Mouse (Mus musculus) E14TG2a.4 (cell line): Measurements from ENCODE around the gene Scgb3a1.

Experiments
- H3K27me3 ChIP-seq: 2 replicates; pipeline ENCODE4 v1.6.1; 2014; ENCODE audit warnings: low read length, control low read depth; ENCODE audit not compliant: insufficient read depth
- H3K36me3 ChIP-seq: 2 replicates; pipeline ENCODE4 v1.6.1; 2014; ENCODE audit warnings: low read length, control low read depth; ENCODE audit not compliant: insufficient read depth
- H3K4me1 ChIP-seq: replicated peaks from 2 replicates; pipeline ENCODE4 v1.6.1; 2014; ENCODE audit warnings: low read depth, low read length, control low read depth
- H3K4me3 ChIP-seq: replicated peaks from 2 replicates; pipeline ENCODE4 v1.5.1; 2014; ENCODE audit warnings: mild to moderate bottlenecking, low read length
- H3K9me3 ChIP-seq: 2 replicates; pipeline ENCODE4 v1.6.1; 2014; ENCODE audit warnings: low read length, control low read depth
- CTCF ChIP-seq: conservative IDR thresholded peaks from 2 replicates; pipeline ENCODE4 v1.5.1; 2014; ENCODE audit warnings: low read length
- NANOG ChIP-seq: IDR thresholded peaks from 2 replicates; pipeline ENCODE4 v1.6.1; 2014; ENCODE audit warnings: borderline replicate concordance, low read length, mixed read lengths
- POU5F1 ChIP-seq: IDR thresholded peaks from 2 replicates; pipeline ENCODE4 v1.6.1; 2014; ENCODE audit warnings: low read length, borderline replicate concordance

Scgb3a1 gene

GRCm38 (mm10) chr11:49665462-49665861 lies 2.1 kb downstream of the Scgb3a1 start:
- Histone ChIP-seq H3K9me3 (no peaks in the 10 kb centered on the region), H3K4me3 (no peak overlapping the region), H3K4me1 (peaks cover 54% of the 10 kb centered on the region), H3K27me3 (no peaks in the 10 kb centered on the region), H3K36me3 (peaks cover 33% of the 10 kb centered on the region)
- TF ChIP-seq NANOG (no peak), CTCF (no peak), POU5F1 (no peak)

GRCm38 (mm10) chr11:49673433-49673832 lies 10.0 kb downstream of the Scgb3a1 start:
- no peak overlapping the region for H3K4me3 ChIP-seq
- 0 out of 2 replicates have a peak, but pooled peaks cover 5% of the 10 kb centered on the region for H3K4me1 ChIP-seq
- peaks cover 80% of the 10 kb centered on the region for H3K36me3 ChIP-seq
- TF ChIP-seq CTCF (no peak), POU5F1 (no peak), NANOG (no peak)
- no peaks in the 10 kb centered on the region for H3K27me3 ChIP-seq
- H3K9me3 ChIP-seq: no peaks in the 10 kb centered on the region

GRCm38 (mm10) chr11:49684237-49684973 lies 21.0 kb downstream of the Scgb3a1 start:
- peaks cover 96% of the 10 kb centered on the region for H3K36me3 ChIP-seq
- H3K4me1 ChIP-seq: peaks cover 5% of the 10 kb centered on the region
- H3K27me3 ChIP-seq: no peaks in the 10 kb centered on the region
- H3K9me3 ChIP-seq: no peaks in the 10 kb centered on the region
- TF ChIP-seq POU5F1: no peak
- no peak for TF ChIP-seq NANOG
- no peak for TF ChIP-seq CTCF
- no peak overlapping the region for H3K4me3 ChIP-seq

- Histone ChIP-seq H3K36me3 (peaks cover 80% of the 10 kb centered on the region), H3K27me3 (no peaks in the 10 kb centered on the region), H3K4me3 (no peak overlapping the region), H3K9me3 (no peaks in the 10 kb centered on the region), H3K4me1 (peaks cover 48% of the 10 kb centered on the region)
- TF ChIP-seq POU5F1 (no peak), NANOG (no peak), CTCF (no peak)
Measured at GRCm38 (mm10) chr11:49695013-49695412, 31.6 kb downstream of the Scgb3a1 start.

GRCm38 (mm10) chr11:49695695-49696094 lies 32.3 kb downstream of the Scgb3a1 start:
- H3K36me3 ChIP-seq: peaks cover 79% of the 10 kb centered on the region
- no peak overlapping the region for H3K4me3 ChIP-seq
- TF ChIP-seq POU5F1 (no peak), CTCF (no peak), NANOG (no peak)
- H3K4me1 ChIP-seq: peaks cover 43% of the 10 kb centered on the region
- H3K27me3 ChIP-seq: no peaks in the 10 kb centered on the region
- H3K9me3 ChIP-seq: no peaks in the 10 kb centered on the region

GRCm38 (mm10) chr11:49696472-49696871 lies 33.1 kb downstream of the Scgb3a1 start:
- Histone ChIP-seq H3K4me1 (peaks cover 35% of the 10 kb centered on the region), H3K27me3 (no peaks in the 10 kb centered on the region), H3K36me3 (peaks cover 80% of the 10 kb centered on the region), H3K9me3 (no peaks in the 10 kb centered on the region), H3K4me3 (no peak overlapping the region)
- TF ChIP-seq POU5F1: no peak
- TF ChIP-seq NANOG: no peak
- TF ChIP-seq CTCF: no peak

- H3K9me3 ChIP-seq: no peaks in the 10 kb centered on the region
- peaks cover 80% of the 10 kb centered on the region for H3K36me3 ChIP-seq
- no peak overlapping the region for H3K4me3 ChIP-seq
- H3K27me3 ChIP-seq: no peaks in the 10 kb centered on the region
- TF ChIP-seq POU5F1 (no peak), NANOG (no peak), CTCF (no peak)
- peaks cover 24% of the 10 kb centered on the region for H3K4me1 ChIP-seq
Measured at GRCm38 (mm10) chr11:49697779-49698178, 34.4 kb downstream of the Scgb3a1 start.

GRCm38 (mm10) chr11:49699079-49699478 lies 35.7 kb downstream of the Scgb3a1 start:
- TF ChIP-seq POU5F1 (no peak), CTCF (no peak), NANOG (no peak)
- Histone ChIP-seq H3K36me3 (peaks cover 80% of the 10 kb centered on the region), H3K27me3 (no peaks in the 10 kb centered on the region), H3K9me3 (no peaks in the 10 kb centered on the region), H3K4me1 (peaks cover 28% of the 10 kb centered on the region), H3K4me3 (no peak overlapping the region)

GRCm38 (mm10) chr11:49702014-49702413 lies 38.6 kb downstream of the Scgb3a1 start:
- no peaks in the 10 kb centered on the region for H3K9me3 ChIP-seq
- peaks cover 46% of the 10 kb centered on the region for H3K4me1 ChIP-seq
- peaks cover 89% of the 10 kb centered on the region for H3K36me3 ChIP-seq
- no peak for TF ChIP-seq CTCF
- TF ChIP-seq NANOG: no peak
- no peak for TF ChIP-seq POU5F1
- H3K27me3 ChIP-seq: no peaks in the 10 kb centered on the region
- H3K4me3 ChIP-seq: no peak overlapping the region
